Mouse (Mus musculus) layer of hippocampus, postnatal 25 days (tissue): Measurements from ENCODE around the gene Snap29. TPM values are rescaled to one million over a fixed set of nuclear protein-coding genes. Genes with fewer than 3 reads are reported as not detected.

Experiments
- DNase-seq, 2 experiments: peaks; one replicate each; pipeline ENCODE4 v3.0.0; 2022; ENCODE audit warnings: mixed read lengths in 2 of 2, low spot score in 1 of 2; ENCODE audit errors: extremely low spot score in 1 of 2
- total RNA-seq, 2 experiments: library from RNA; stranded (reverse); gene quantifications; 2 replicates each; pipeline ENCODE4 v1.2.3; 2021

Snap29 gene
- total RNA-seq, 2 experiments from 2014 or later: 20.9 to 24.0 TPM

DNA sequence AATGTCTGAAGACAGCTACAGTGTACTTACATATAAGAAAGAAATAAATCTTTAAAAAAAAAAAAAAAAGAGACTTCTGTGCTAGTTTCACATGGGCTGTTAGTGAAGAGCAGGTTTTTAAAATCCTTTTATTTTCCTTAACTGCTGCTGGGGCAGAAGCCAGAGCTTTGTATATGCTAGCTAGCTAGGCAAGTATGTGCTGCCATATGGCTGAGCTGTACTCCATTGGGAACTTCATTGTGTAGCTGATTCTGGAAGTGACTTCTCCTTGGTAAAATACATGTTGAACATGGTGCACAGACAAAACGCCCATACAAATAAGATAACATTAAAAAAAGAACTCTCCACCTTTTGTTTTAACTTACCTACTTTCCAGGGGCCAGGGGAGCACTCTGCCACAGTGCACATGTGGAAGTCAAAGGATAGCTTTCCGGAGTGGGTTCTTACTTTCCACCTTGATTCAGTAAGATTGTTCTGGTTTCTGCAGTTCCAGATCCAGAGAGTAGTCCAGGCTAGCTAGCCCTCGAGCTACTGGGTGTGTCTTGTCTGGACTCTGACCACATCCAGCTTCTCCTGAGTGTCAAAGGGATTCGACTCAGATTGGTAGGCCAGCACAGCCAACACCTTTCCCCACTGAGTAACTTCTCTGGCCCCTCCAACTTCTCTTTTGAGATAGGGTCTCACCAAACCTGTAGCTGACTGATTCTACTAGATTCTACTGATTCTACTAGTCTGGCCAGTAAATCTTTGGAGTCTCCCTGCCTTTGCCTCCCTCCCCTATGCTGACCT, 61.3 kb downstream of the Snap29 start:
- no peak for DNase-seq

DNA sequence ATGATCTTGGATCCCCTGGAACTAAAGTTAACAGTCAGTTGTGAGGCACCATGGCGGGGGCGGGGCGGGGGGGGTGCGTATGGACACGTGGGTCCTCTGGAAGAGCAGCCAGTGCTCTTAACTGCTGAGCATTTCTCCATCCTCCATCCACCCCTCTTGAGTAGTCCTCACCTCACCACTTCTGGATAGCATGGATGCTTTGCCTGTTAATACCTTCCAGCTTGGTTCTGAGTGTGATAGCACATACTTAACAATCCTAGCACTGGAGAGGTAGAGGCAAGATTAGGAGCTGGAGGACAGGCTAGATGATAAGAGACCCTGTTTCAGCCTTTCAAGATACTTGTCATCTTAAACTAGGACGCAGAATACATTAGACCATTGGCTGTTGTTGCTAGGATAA, 66.7 kb downstream of the Snap29 start:
- no peak for DNase-seq

DNA sequence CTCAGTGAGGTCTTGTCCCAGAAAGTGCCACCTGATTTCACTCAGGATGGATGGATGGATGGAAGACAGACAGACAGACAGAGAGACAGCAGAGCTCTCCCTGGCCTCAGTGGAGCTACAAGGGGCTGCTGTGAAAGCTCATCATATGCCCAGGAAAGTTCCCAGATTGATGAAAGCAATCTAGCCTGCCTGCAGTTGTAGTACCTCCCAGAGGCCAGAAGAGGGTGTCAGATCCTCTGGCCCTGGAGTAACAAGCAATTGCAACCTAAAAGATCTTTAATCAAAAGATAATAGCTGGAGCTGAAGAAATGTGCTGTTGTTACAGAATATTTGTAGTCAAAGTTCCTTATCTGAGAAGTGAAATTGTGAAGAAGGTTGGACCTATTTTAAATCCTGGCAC, 68.3 kb downstream of the Snap29 start:
- peak in 1 of 2 experiments; percentile 33 for DNase-seq

DNA sequence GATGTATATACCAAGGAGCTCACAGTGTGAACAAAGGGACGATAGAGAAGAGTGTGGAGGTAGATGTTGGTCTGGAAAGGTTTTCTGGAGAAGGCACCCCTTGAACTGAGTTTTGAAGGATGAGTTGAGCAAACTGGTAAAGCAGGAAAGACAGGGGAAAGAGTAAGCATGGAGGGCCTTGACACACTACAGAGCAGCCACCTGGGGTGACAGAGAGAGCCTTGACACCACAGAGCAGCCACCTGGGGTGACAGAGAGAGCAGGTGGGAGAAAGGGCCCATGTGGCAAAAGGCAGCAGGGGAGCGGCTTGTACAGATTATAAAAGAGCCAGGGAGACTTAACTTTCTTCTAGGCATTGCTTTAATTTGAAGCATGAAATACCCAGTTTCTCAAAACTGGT, 69.0 kb downstream of the Snap29 start:
- DNase-seq: no peak

DNA sequence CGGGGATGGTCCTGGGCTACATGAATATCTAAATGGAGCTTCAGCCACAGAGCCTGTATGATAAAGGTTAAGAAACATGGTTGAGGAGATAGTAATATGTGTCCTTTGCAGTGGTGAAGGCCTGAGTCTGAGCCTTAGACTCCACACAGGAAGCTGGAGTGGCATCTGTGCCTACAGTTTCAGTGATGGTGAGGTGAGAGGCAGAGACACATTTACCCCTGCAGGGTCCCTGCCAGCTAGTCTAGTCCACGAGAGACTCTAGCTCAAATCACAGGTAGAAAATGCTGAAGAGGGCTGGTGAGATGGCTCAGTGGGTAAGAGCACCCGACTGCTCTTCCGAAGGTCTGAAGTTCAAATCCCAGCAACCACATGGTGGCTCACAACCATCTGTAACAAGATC, 69.5 kb downstream of the Snap29 start:
- DNase-seq: no peak

DNA sequence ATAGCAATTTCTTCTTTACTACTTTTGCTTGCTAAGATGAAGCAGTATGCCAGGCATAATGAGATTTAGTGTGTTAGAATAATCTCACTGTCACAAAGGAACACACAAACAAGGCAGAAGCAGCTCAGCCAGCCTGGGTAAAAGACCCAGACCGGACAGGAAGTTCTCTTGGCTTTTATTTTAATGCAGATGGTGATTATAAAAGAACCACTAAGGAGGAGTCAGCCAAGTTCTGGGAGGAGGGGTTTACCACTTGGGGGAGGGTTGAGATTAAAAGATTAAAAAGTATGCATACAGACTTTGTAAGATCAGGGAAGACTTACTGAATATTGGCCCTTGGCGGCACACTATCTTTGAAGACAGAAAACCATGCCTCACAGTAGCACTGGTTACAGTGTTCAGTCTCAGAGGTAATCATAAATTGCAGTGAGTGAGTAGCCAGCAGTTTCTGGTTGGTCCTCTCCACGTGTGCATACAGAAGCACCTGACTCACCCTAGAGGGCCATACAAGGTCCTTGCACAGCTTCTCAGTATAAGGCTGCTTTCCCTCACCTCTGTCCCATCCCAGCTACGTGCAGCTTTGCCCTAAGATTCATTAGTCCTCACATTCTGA, 72.7 kb downstream of the Snap29 start:
- no peak for DNase-seq

Other genes starting within 250 kb of the Snap29 start
- gene Ube2l3, start 203.3 kb upstream of the Snap29 start, total RNA-seq: 100 to 1,000 TPM; 149 to 162 TPM
- 1 to 10 TPM; 3.1 to 4.2 TPM for gene Rimbp3, start 197.4 kb upstream of the Snap29 start, total RNA-seq
- 1 to 10 TPM; 4.1 to 5.7 TPM for gene Hic2, start 172.4 kb upstream of the Snap29 start, total RNA-seq
- gene Tmem191c, start 129.9 kb upstream of the Snap29 start, total RNA-seq: 100 to 1,000 TPM in 1 of 2 experiments, 10 to 100 TPM in 1; 83.7 to 112 TPM
- gene Serpind1, start 74.6 kb upstream of the Snap29 start, total RNA-seq: under 1 TPM; 0.63 to 0.79 TPM
- 100 to 1,000 TPM; 254 to 282 TPM for gene Pi4ka, start 328 bp downstream of the Snap29 start, total RNA-seq
- gene Crkl, start 46.0 kb downstream of the Snap29 start, total RNA-seq: 10 to 100 TPM; 34.3 to 38.5 TPM
- gene Aifm3, start 83.6 kb downstream of the Snap29 start, total RNA-seq: 10 to 100 TPM; 76.1 to 84.5 TPM
- gene Lztr1, start 102.7 kb downstream of the Snap29 start, total RNA-seq: 100 to 1,000 TPM; 189 to 193 TPM
- gene Thap7, start 125.2 kb downstream of the Snap29 start, total RNA-seq: 10 to 100 TPM; 39.8 to 47.8 TPM
- 1 to 10 TPM in 1 of 2 experiments, under 1 TPM in 1; 0.57 to 1.2 TPM for gene Lrrc74b, start 155.3 kb downstream of the Snap29 start, total RNA-seq
- gene P2rx6, start 155.9 kb downstream of the Snap29 start, total RNA-seq: 1 to 10 TPM in 1 of 2 experiments, under 1 TPM in 1; 0.64 to 1.3 TPM
- 100 to 1,000 TPM in 1 of 2 experiments, 10 to 100 TPM in 1; 88.1 to 103 TPM for gene Slc7a4, start 177.2 kb downstream of the Snap29 start, total RNA-seq
- 10 to 100 TPM; 40.8 to 58.6 TPM for gene Smpd4, start 213.4 kb downstream of the Snap29 start, total RNA-seq
- gene Ccdc74a, start 240.5 kb downstream of the Snap29 start, total RNA-seq: 10 to 100 TPM; 38.7 to 39.3 TPM